Mouse (Mus musculus) ES-Bruce4 (cell line): ENCODE data around the gene Sft2d1. TPM values are rescaled to one million over a fixed set of nuclear protein-coding genes. Genes with fewer than 3 reads are reported as not detected.
"Not testable (repeated sequence)": the region's sequence is repeated elsewhere in the genome, so short reads cannot be mapped to it uniquely, and the experiment has no call there.

Experiments used
- H3K27ac ChIP-seq: 2 replicates; pipeline ENCODE4 v1.5.1; 2012; ENCODE audit warnings: low read length, inconsistent platforms; ENCODE audit not compliant: insufficient read depth
- H3K27me3 ChIP-seq: 2 replicates; pipeline ENCODE4 v1.6.1; 2012; ENCODE audit warnings: mild to moderate bottlenecking, low read length, inconsistent platforms; ENCODE audit not compliant: control insufficient read depth, poor library complexity, insufficient read depth, severe bottlenecking
- H3K36me3 ChIP-seq: 2 replicates; pipeline ENCODE4 v1.6.1; 2012; ENCODE audit warnings: inconsistent platforms, mild to moderate bottlenecking, low read length, moderate library complexity; ENCODE audit not compliant: control insufficient read depth, poor library complexity, insufficient read depth, severe bottlenecking
- H3K4me1 ChIP-seq: one replicate; pipeline ENCODE4 v1.8.1; 2011; ENCODE audit warnings: low read length; ENCODE audit not compliant: control insufficient read depth, insufficient read depth
- H3K4me3 ChIP-seq: 2 replicates; pipeline ENCODE4 v1.5.1; 2011; ENCODE audit warnings: low read depth, mild to moderate bottlenecking, low read length
- H3K9ac ChIP-seq: 2 replicates; pipeline ENCODE4 v1.6.1; 2012; ENCODE audit warnings: low read depth, mild to moderate bottlenecking, inconsistent platforms; ENCODE audit not compliant: poor library complexity, severe bottlenecking
- H3K9me3 ChIP-seq: replicated peaks from 2 replicates; pipeline ENCODE4 v1.6.1; 2012; ENCODE audit warnings: mild to moderate bottlenecking, low read length, inconsistent platforms; ENCODE audit not compliant: control insufficient read depth, poor library complexity, insufficient read depth, severe bottlenecking
- CTCF ChIP-seq: IDR thresholded peaks from one replicate; pipeline ENCODE4 v1.8.1; 2011; ENCODE audit warnings: low read depth, low read length
- EP300 ChIP-seq: IDR thresholded peaks from 2 replicates; pipeline ENCODE4 v1.6.1; 2011; ENCODE audit warnings: low read depth, low read length; ENCODE audit not compliant: insufficient read depth
- POLR2A ChIP-seq: IDR thresholded peaks from one replicate; pipeline ENCODE4 v1.8.1; 2011; ENCODE audit warnings: low read length; ENCODE audit not compliant: insufficient read depth
- polyA plus RNA-seq: library from polyadenylated mRNA; stranded (reverse); fragments of >200 nt; gene quantifications from 2 replicates; pipeline ENCODE4 v1.2.4, GENCODE M21; 2011; ENCODE audit warnings: low read depth; ENCODE audit not compliant: missing spikeins, insufficient read depth, insufficient read length

Sft2d1 gene
- polyA plus RNA-seq, result 33.8 and 48.6 TPM in 2 replicates

GRCm38 (mm10) chr17:8310838-8311614, at the start of gene Sft2d1:
Gene Sft2d1 (plus strand): TSS chr17:8311102.
- H3K4me1 ChIP-seq, result no peaks in the 10 kb centered on the region
- H3K27me3 ChIP-seq, result no peaks in the 10 kb centered on the region
- no peak within 1 kb of the TSS for H3K27ac ChIP-seq
- H3K36me3 ChIP-seq, result no peaks in the 10 kb centered on the region
- H3K4me3 ChIP-seq, result peak within 1 kb of the TSS; percentile 94
- H3K9ac ChIP-seq, result peak within 1 kb of the TSS; percentile 87
- TF ChIP-seq EP300 (no peak), CTCF (no peak), POLR2A (peak; percentile 48)
- H3K9me3 ChIP-seq, result no peaks in the 10 kb centered on the region

- not testable (repeated sequence) for H3K27me3 ChIP-seq, H3K27ac ChIP-seq, H3K9me3 ChIP-seq, H3K4me1 ChIP-seq, H3K9ac ChIP-seq, H3K36me3 ChIP-seq, H3K4me3 ChIP-seq
Observed at GRCm38 (mm10) chr17:8264638-8265037, 46.3 kb upstream of the Sft2d1 start.

GRCm38 (mm10) chr17:8272054-8272749, 38.7 kb upstream of the Sft2d1 start:
- TF ChIP-seq POLR2A, result no peak
- TF ChIP-seq CTCF, result no peak
- TF ChIP-seq EP300, result no peak
- Histone ChIP-seq H3K27ac (no peak overlapping the region), H3K9me3 (no peaks in the 10 kb centered on the region), H3K27me3 (no peaks in the 10 kb centered on the region), H3K4me1 (no peaks in the 10 kb centered on the region), H3K36me3 (no peaks in the 10 kb centered on the region), H3K9ac (no peak overlapping the region), H3K4me3 (no peak overlapping the region)

- Histone ChIP-seq H3K27me3 (no peaks in the 10 kb centered on the region), H3K4me3 (no peak overlapping the region), H3K9ac (no peak overlapping the region), H3K9me3 (no peaks in the 10 kb centered on the region), H3K27ac (no peak overlapping the region), H3K4me1 (no peaks in the 10 kb centered on the region), H3K36me3 (no peaks in the 10 kb centered on the region)
- TF ChIP-seq POLR2A (no peak), CTCF (no peak), EP300 (no peak)
Observed at GRCm38 (mm10) chr17:8272951-8273350, 38.0 kb upstream of the Sft2d1 start.

- no peaks in the 10 kb centered on the region for H3K27me3 ChIP-seq
- no peak overlapping the region for H3K27ac ChIP-seq
- H3K9me3 ChIP-seq, result no peaks in the 10 kb centered on the region
- H3K4me1 ChIP-seq, result no peaks in the 10 kb centered on the region
- no peaks in the 10 kb centered on the region for H3K36me3 ChIP-seq
- H3K4me3 ChIP-seq, result no peak overlapping the region
- TF ChIP-seq CTCF, result no peak
- no peak for TF ChIP-seq EP300
- no peak for TF ChIP-seq POLR2A
- H3K9ac ChIP-seq, result no peak overlapping the region
Observed at GRCm38 (mm10) chr17:8276071-8276470, 34.8 kb upstream of the Sft2d1 start.

- Histone ChIP-seq H3K27ac (no peak overlapping the region), H3K27me3 (no peaks in the 10 kb centered on the region), H3K4me1 (no peaks in the 10 kb centered on the region), H3K9me3 (no peaks in the 10 kb centered on the region), H3K4me3 (no peak overlapping the region), H3K36me3 (no peaks in the 10 kb centered on the region), H3K9ac (no peak overlapping the region)
- no peak for TF ChIP-seq POLR2A
- no peak for TF ChIP-seq EP300
- no peak for TF ChIP-seq CTCF
Observed at GRCm38 (mm10) chr17:8276680-8277079, 34.2 kb upstream of the Sft2d1 start.
